Mouse (Mus musculus) heart, postnatal 0 days (tissue): ENCODE results near the gene Grrp1.

ENCODE experiments used
- CTCF ChIP-seq: IDR thresholded peaks from 2 replicates; pipeline ENCODE4 v1.5.1; 2016; ENCODE audit warnings: antibody characterized with exemption, control low read depth, low read depth
- EP300 ChIP-seq: IDR thresholded peaks from 2 replicates; pipeline ENCODE4 v1.6.1; 2016; ENCODE audit warnings: antibody characterized with exemption, low read depth

GRCm38 (mm10) chr4:134288397-134289256, 34.7 kb upstream of the Grrp1 start:
- TF ChIP-seq CTCF: no peak
- no peak for TF ChIP-seq EP300
